Mouse (Mus musculus) cerebellum, adult 11 months (tissue): Measurements from ENCODE around the gene Ak1.

Experiments used
- DNase-seq: peaks from one replicate; pipeline ENCODE4 v3.0.0; 2022

The Ak1 gene

DNA sequence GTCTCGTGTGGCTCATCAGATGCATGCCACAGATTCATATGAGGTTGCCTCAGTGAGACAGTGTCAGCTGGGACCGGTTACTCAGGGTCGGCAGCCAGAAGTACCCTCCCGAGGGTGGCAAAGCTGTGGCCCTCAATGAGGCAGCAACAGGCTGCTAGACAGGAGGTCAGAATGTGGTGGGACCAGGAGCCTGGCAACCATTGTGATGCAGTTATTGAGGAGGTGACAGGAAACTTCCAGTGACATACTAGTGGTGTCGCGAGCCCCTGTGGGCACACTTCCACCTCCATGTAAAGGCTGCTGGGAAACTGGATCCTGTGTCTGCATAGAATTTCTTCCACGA is at the start of gene Ak1:
TSS of gene Ak1 (plus strand) at position 242 of the 343 bp plus-strand sequence.
- DNase-seq: peak; percentile 10

DNA sequence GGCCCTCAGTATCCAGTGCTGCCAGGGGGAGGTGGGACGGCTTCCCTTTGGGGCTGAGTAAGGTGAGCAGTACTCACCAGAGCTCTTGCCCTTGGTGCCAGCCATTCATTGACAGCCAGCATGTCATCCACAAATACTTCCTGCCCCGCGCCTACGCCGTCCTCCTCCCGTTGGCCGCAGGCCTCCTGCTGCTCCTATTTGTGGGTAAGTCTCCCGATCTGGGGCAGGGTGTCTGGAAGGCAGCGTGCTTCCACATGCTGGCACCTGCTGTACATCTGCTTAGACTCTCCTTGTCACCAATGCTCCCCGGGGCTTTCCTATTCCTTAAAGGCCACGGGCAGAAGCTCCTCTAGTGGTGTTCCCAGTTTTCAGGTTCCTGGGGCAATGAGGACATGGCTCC is 49.4 kb upstream of the Ak1 start:
- no peak for DNase-seq

DNA sequence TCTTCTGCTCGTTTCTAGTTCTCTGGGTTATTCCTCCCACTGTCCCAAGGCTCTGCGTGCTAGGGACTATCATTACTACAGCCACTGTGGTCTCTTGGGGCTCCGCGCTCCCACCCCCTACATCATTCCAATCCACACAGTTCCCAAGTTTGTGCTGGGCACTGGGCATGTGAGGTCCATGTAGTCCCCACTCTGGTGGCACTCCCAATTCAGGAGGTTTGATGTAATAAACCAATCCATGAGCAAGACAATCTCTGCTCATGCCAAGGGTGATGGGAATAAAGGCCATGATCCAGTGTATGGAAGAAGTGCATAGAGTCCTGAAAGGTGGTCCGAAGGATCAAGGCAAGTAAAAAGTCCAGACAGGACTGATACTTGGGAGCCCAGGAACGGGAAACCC is 47.1 kb upstream of the Ak1 start, which contains the start of gene Pip5kl1:
TSS of gene Pip5kl1 (plus strand) at position 301 of the 400 bp plus-strand sequence.
- peak; percentile 27 for DNase-seq

GRCm38 (mm10) chr2:32574901-32575585 is 46.5 kb upstream of the Ak1 start:
- DNase-seq: peak; percentile 68

DNA sequence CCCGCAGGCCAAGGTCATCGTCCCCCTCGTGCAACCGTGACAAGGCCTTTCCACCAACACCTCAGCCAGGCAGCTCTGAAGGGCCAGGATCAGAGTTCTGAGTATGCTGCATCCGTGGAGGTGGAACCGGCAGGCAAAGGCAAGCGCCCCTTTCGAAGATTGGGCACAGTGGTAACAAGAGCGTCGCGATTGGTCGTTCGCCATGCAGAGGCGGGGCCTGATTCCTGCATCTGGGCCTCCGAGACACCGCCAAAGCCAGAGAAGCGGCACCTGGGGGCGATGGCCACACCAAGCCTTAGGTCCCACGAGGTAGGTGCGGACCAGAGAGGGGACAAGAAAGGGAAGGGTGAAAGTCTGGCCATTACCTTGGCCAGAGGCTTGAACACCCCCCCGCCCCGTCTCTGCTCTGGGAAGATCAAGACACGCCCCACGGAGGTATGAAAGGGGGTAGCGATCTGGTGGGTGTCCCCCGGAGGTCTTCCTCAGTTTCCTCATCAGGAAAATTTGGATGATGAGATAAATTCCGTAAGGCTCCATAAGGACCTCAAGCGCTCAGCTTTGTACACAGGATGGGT is 45.9 kb upstream of the Ak1 start, which contains the start of gene 9430097D07Rik:
TSS of gene 9430097D07Rik (minus strand) at position 99 of the 575 bp plus-strand sequence.
- DNase-seq: peak; percentile 68

GRCm38 (mm10) chr2:32576532-32576931 is 45.0 kb upstream of the Ak1 start:
- DNase-seq: peak; percentile 26

GRCm38 (mm10) chr2:32578146-32579046 is 43.2 kb upstream of the Ak1 start:
- DNase-seq: peak; percentile 60

- no peak for DNase-seq
These were observed 40.0 kb upstream of the Ak1 start for GRCm38 (mm10) chr2:32581450-32582095.

GRCm38 (mm10) chr2:32582830-32583799 is 38.4 kb upstream of the Ak1 start:
- DNase-seq: peak; percentile 82

GRCm38 (mm10) chr2:32585149-32585714 is 36.3 kb upstream of the Ak1 start:
- DNase-seq: no peak

DNA sequence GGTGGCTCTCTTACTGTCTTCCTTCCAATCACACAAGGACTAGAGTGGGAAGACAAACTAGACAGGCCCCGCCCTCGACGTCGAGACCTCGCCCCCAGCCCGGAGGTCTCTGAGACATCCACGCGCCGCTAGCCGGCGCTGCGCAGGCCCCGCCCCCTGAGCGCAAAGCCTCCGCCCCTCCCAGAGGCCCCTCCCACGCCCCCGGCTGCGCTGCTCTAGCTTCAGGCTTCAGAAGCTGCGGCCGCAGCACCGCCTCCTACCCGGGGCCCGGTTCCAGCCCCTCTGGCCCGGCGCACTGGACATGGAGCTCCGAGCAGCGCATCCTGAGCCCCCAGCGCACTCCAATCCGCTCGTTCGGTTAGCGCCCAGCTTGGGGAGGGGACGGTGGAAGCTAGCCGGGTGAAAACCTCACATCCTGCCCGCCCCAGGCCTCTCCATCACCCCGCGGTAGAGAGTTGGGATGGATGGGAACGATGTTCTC is 34.6 kb upstream of the Ak1 start, which contains the start of gene St6galnac4:
TSS of gene St6galnac4 (plus strand) at position 225 of the 481 bp plus-strand sequence.
- peak; percentile 89 for DNase-seq

DNA sequence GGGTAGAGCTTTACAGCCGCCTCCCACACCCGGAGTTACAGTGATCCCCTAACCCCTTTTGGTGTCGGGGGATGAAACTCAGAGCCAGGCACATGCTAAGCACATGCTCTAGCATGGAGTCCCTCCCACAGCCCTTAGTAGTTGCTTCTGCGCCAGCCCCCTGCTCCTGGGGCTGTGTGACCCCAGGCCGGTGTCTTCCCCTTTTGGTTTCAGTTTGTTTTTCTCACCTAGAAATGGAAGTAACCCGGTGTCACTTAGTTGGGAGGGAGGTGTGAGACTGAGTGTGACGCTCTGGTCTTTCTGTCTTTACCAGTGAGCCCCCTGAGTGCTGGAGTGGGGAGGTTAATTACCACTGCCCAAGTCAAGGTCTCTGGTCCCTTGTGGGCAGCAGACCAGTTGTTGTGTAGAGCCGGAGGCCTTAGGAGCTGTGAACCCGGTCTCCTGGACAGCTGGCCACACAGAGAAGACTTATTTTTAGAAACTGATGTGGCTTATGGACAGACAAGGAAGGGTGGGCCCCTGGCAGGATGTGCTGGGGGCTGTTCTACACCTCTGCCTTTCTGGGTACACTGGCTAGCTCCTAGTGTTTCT is 33.7 kb upstream of the Ak1 start:
- DNase-seq: no peak

DNA sequence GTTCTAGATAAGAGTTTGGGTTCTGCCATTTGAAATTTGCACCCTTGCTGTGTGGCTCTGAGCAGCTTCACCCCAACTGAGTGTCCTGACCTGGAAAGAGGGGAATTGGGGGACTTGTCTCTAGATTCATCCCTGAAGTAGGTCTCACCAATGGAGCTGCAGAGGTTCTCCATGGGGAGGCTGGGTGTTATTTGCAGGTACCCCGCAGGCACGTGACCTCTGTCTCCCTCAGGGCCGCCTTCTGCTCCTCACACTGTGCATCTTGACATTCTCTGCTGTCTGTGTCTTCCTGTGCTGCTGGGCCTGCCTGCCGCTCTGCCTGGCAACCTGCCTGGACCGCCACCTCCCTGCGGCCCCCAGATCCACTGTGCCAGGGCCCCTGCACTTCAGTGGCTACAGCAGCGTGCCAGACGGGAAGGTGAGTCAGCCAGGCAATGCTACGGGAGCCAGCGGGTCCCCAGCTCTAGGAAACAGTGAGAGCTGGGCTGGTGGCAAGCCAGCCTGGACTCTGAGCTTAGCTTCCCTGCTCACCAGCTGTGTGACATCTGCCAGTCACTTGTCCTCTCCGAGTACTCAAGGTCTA is 32.3 kb upstream of the Ak1 start:
- peak; percentile 88 for DNase-seq

- DNase-seq: no peak
These were observed 31.3 kb upstream of the Ak1 start for GRCm38 (mm10) chr2:32590224-32590623.

DNA sequence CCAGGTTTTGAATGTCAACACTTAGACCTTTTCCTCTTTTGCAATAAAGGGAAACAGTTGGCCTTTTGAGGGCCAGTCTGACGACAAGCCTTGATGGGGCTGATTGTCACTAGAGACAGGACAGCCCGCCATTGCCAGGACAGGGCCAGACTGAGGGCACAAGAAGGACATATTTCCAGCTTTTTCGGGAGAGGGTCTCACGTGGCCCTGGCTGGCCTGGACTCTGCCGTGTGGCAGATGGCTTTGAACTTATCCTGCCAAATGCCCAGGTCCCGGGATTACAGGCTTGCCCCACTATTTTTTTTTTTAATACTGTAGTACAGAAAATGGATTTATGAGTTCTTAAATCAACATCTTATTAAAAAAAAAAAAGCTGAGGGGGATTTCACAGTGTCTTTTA is 30.3 kb upstream of the Ak1 start:
- no peak for DNase-seq

- peak; percentile 90 for DNase-seq
These were observed 24.8 kb upstream of the Ak1 start for GRCm38 (mm10) chr2:32596725-32597124.

DNA sequence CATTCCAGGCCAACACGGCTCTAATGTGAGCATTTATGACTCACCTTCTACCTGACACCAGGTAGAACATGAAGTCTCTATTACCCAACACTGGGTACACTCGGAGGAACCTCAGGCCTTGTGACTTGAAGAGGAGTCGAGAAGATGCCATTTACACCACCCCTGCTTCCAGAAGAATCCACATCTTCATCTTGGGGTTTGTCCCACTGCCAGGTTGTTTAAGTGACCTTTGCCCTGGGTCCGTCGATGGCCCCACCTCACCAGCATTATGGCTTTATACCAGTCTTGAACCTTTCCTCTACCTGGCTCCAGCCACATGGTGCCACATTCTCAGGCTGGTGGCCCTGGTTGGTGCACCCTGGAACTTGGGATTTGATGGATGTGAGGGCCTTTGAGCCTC is 24.3 kb upstream of the Ak1 start:
- no peak for DNase-seq

DNA sequence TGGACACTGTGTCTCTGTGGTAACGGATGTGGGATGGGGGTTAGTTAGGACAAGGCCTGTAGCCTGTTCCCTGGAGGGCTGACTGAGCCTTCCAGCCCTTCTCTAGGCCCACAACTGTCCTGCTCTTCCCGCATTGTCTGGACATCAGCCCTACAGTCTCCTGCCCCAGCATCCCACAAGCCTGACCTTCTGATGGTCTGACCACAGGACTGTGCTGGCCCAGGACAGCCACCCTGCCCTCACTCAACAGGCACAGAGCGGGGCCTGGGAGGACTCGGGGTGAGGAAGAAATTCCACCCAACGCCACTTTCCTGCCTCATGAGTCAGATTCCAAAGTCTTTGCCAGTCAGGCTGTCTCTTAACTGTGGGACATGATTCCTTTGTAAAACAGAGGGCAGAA is 23.9 kb upstream of the Ak1 start:
- no peak for DNase-seq

DNA sequence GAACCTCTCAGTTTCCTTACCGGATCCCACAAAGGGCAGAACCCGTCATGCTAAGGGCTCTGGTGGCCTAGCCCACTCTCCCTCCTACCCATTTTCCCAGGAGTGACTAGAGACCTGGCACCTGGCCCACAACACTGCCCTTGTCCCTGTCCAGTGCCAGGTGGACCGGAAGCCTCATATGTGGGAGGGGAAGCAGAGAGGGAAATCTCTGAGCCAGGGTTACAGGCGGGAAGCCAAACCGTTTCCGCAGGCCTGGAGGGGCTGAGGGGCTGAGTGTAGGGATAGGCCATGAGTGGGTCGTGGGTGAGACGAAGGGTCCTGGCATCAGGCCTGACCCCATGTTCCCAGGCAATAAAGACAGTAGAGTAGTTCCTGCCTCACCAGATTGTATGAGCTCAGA is 23.1 kb upstream of the Ak1 start:
- DNase-seq: peak; percentile 65

DNA sequence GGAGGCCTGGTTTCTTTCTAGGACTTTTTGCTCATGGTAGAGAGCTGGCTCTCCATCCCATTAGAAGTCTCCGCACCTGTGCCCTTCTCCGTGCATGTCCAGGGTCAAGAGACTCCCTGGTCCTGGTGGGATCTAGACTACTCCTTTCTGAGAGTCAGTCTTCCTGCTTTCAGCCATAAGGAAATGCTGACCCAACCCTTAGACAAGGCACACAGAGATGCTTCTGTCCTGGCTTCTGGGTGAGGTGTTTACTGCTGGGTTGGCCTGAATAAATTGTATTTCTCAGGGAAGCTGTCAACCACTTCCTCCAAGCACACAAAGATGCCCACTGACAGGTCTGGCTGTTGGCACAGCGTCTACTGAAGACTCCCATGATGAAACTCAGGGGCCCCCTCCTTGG is 22.1 kb upstream of the Ak1 start, which contains the start of gene St6galnac6:
TSS of gene St6galnac6 (plus strand) at position 301 of the 400 bp plus-strand sequence.
- DNase-seq: no peak
